Mouse (Mus musculus) stomach, embryonic 16.5 days (tissue): ENCODE data around the gene Snx32. TPM values are rescaled to one million over a fixed set of nuclear protein-coding genes. Genes with fewer than 3 reads are reported as not detected.

Experiments
- ATAC-seq: fragments of 200-750 bp; cut with Nextera tagmentation; 2 replicates; pipeline ENCODE4 v1.8.0; 2017; ENCODE audit warnings: moderate number of reproducible peaks, moderate TSS enrichment; ENCODE audit not compliant: insufficient read depth, low FRiP score
- H3K27ac ChIP-seq: fragments of 300-500 bp; sonication (generic); 2 replicates; pipeline ENCODE4 v1.5.1; 2014; ENCODE audit warnings: low read length
- H3K27me3 ChIP-seq: fragments of 300-500 bp; sonication (generic); 2 replicates; pipeline ENCODE4 v1.6.1; 2014; ENCODE audit warnings: low read length, control low read depth, mixed read lengths; ENCODE audit not compliant: control insufficient read depth, insufficient read depth
- H3K36me3 ChIP-seq: fragments of 300-500 bp; sonication (generic); 2 replicates; pipeline ENCODE4 v1.6.1; 2014; ENCODE audit warnings: low read length; ENCODE audit not compliant: control insufficient read depth, insufficient read depth
- H3K4me1 ChIP-seq: fragments of 300-500 bp; sonication (generic); 2 replicates; pipeline ENCODE4 v1.6.1; 2014; ENCODE audit warnings: low read length, control low read depth, mixed read lengths; ENCODE audit not compliant: control insufficient read depth, insufficient read depth
- H3K4me2 ChIP-seq: fragments of 300-500 bp; sonication (generic); 2 replicates; pipeline ENCODE4 v1.6.1; 2014; ENCODE audit warnings: low read depth, low read length, mixed read lengths
- H3K4me3 ChIP-seq: fragments of 300-500 bp; sonication (generic); replicated peaks from 2 replicates; pipeline ENCODE4 v1.5.1; 2014; ENCODE audit warnings: mild to moderate bottlenecking, low read length
- H3K9ac ChIP-seq: fragments of 300-500 bp; sonication (generic); 2 replicates; pipeline ENCODE4 v1.6.1; 2014; ENCODE audit warnings: low read length
- H3K9me3 ChIP-seq: fragments of 300-500 bp; sonication (generic); replicated peaks from 2 replicates; pipeline ENCODE4 v1.6.1; 2016; ENCODE audit warnings: low read length, control low read depth; ENCODE audit not compliant: control insufficient read depth
- WGBS: fragments of 180-500 bp; shearing (Covaris S2); extraction: QIAGEN DNeasy Blood & Tissue Kit; methylation state at CpG from one replicate; pipeline ENCODE4 v1.1.7; 2014; 5-methylcytosine and 5-hydroxymethylcytosine counted together
- polyA plus RNA-seq: library from polyadenylated mRNA; unstranded; fragments of >200 nt; fragmentation: Nextera tagmentation; extraction: Ambion mirVana; gene quantifications from 2 replicates; pipeline ENCODE4 v1.2.1, GENCODE M21; 2015

The Snx32 gene
- polyA plus RNA-seq, 1 experiment from 2014 or later, result 10.8 TPM

DNA sequence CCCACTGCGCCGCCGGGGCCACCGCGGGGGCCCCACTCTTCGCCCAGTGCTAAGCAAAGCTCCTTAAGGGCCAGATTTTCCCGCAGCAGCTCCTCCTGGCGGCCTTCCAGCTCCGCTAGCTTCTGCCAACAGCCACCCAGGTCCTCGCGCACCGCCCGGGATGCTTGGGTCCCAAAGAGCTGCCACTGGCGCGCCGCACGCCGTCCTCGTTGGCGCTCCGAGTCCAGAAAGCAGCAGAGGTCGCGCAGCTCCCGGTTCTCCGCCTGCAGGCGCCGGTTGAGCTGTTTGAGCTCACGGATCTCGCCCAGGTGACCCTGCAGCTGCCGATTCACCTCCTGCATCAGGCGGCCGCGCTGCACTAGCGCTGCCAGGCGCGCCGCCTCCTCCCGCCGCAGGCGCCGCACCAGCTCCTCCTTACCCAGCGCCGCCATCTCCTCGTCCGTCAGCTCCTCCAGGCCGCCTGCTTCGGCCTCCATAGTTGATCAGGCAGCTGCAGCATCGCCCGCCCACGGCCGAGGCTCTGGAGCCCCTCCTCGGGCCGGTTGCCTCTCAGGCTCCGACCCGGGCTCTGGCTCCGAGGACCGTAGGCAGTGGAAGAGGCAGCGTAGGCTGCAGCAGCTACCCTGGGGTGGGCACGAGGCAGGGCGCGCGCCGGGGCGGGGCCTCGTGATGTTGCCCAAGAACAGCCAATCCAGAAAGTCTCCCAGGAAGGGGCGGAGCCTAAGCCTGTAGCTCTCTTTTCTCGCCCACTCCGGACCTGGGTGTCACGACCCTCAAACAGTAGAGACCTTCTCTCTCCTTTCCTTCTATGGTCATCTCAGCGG, 53.2 kb downstream of the Snx32 start:
- WGBS, result under 1% methylated on average over 70 of the region's 70 CpGs
- Histone ChIP-seq H3K27me3 (no peaks in the 10 kb centered on the region), H3K9ac (peak overlapping the region; percentile 88), H3K4me2 (peak overlapping the region; percentile 83), H3K9me3 (no peaks in the 10 kb centered on the region), H3K4me1 (peaks cover 37% of the 10 kb centered on the region), H3K4me3 (peak overlapping the region; percentile 75), H3K36me3 (peaks cover 5% of the 10 kb centered on the region; the same call in 1 of the 2 replicates), H3K27ac (peak overlapping the region; percentile 91)
- peak; percentile 92 for ATAC-seq

GRCm38 (mm10) chr19:5456241-5456921, 54.0 kb downstream of the Snx32 start:
- no peak for ATAC-seq
- peak overlapping the region; percentile 75 for H3K4me3 ChIP-seq
- whole genome bisulfite sequencing, result 3% methylated on average over 26 of the region's 26 CpGs
- no peaks in the 10 kb centered on the region for H3K36me3 ChIP-seq
- H3K4me1 ChIP-seq, result peaks cover 35% of the 10 kb centered on the region
- no peaks in the 10 kb centered on the region for H3K9me3 ChIP-seq
- H3K27me3 ChIP-seq, result no peaks in the 10 kb centered on the region
- H3K27ac ChIP-seq, result peak overlapping the region; percentile 91
- peak overlapping the region; percentile 83 for H3K4me2 ChIP-seq
- H3K9ac ChIP-seq, result peak overlapping the region; percentile 88

DNA sequence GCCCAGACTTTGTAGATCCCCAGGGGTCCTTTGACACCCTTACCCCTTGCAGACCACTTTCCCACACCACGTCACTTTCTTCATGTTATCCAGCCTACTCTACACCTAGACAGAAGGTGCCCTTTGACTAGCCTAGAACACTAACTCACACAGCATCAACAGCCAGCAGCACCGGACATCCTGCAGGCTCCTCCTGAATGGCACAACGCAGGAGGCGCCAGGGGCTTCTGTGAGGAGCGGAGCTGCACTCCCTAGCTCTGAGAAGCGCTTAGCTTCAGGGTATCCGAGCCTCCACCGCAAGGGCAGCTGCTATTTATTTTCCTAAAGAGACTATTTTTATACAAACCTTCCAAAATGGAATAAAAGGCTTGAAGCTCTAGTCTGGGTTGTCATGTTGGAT, 54.8 kb downstream of the Snx32 start:
- no peaks in the 10 kb centered on the region for H3K9me3 ChIP-seq
- peak overlapping the region; percentile 88 for H3K9ac ChIP-seq
- H3K27me3 ChIP-seq, result no peaks in the 10 kb centered on the region
- ATAC-seq, result no peak
- no peak overlapping the region for H3K27ac ChIP-seq
- peaks cover 30% of the 10 kb centered on the region for H3K4me1 ChIP-seq
- H3K4me2 ChIP-seq, result peak overlapping the region; percentile 83
- H3K4me3 ChIP-seq, result peak overlapping the region; percentile 75
- no peaks in the 10 kb centered on the region for H3K36me3 ChIP-seq
- WGBS, result 55% methylated on average over 8 of the region's 8 CpGs

GRCm38 (mm10) chr19:5455037-5455436, 55.3 kb downstream of the Snx32 start:
- WGBS, result 75% methylated on average over 12 of the region's 12 CpGs
- H3K4me1 ChIP-seq, result peaks cover 29% of the 10 kb centered on the region
- peak overlapping the region; percentile 88; the same call in 1 of the 2 replicates for H3K9ac ChIP-seq
- peak overlapping the region; percentile 75 for H3K4me3 ChIP-seq
- H3K36me3 ChIP-seq, result no peaks in the 10 kb centered on the region
- peak overlapping the region; percentile 83 for H3K4me2 ChIP-seq
- H3K27me3 ChIP-seq, result peaks cover 2% of the 10 kb centered on the region
- no peak for ATAC-seq
- H3K27ac ChIP-seq, result no peak overlapping the region
- H3K9me3 ChIP-seq, result no peaks in the 10 kb centered on the region

DNA sequence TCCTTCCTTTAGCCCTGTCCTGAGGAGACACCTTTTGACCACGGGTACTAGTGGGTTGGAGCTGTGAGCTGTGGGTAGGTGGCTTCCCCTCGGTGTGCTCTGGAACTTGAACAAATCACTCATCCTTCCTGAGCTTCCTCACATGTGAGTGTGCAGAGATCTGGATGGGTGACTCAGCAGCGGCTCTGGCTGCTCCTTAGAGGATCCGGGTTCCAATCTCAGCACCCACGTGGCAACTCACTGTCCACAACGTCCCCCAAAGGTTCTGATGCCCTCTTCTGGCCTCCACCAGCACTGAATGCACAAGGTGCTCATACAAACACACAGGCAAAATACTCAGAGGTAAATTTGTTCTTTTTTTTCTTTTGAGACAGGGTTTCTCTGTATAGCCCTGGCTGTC, 58.6 kb downstream of the Snx32 start:
- Histone ChIP-seq H3K9ac (no peak overlapping the region), H3K4me3 (no peak overlapping the region), H3K4me2 (no peak overlapping the region), H3K36me3 (no peaks in the 10 kb centered on the region), H3K9me3 (no peaks in the 10 kb centered on the region), H3K27ac (no peak overlapping the region), H3K27me3 (peaks cover 32% of the 10 kb centered on the region), H3K4me1 (peaks cover 33% of the 10 kb centered on the region)
- ATAC-seq, result no peak
- WGBS, result 74% methylated on average over 6 of the region's 6 CpGs

DNA sequence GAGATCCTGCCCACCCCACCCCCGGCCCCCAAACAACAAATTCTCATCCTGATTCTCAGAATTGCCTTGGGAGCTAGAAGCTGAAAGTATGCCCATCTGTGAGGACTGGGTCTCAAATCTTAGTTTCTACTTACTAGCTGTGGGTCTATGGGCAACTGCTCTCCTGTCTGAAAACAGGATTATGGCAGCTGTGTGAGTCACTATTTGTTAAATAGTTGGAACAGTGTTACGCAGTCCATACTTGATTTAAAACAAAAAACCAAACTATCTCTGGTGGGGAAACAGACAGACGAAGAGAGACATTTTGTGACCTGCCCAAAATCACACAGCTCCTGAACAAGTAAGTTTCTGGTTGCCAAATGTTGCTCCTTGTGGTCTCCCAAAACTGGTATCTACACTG, 60.7 kb downstream of the Snx32 start:
- Histone ChIP-seq H3K4me1 (peaks cover 15% of the 10 kb centered on the region), H3K36me3 (no peaks in the 10 kb centered on the region), H3K4me2 (no peak overlapping the region), H3K9ac (no peak overlapping the region), H3K9me3 (no peaks in the 10 kb centered on the region), H3K4me3 (no peak overlapping the region), H3K27ac (no peak overlapping the region), H3K27me3 (peaks cover 36% of the 10 kb centered on the region)
- 69% methylated on average over 3 of the region's 3 CpGs for WGBS
- no peak for ATAC-seq

GRCm38 (mm10) chr19:5448354-5449150, 61.8 kb downstream of the Snx32 start:
- Histone ChIP-seq H3K4me1 (peaks cover 15% of the 10 kb centered on the region), H3K4me2 (peak overlapping the region; percentile 99), H3K36me3 (no peaks in the 10 kb centered on the region), H3K9me3 (no peaks in the 10 kb centered on the region), H3K4me3 (peak overlapping the region; percentile 57), H3K27ac (no peak overlapping the region), H3K27me3 (peaks cover 36% of the 10 kb centered on the region), H3K9ac (peak overlapping the region; percentile 30; the same call in 1 of the 2 replicates)
- WGBS, result 5% methylated on average over 36 of the region's 36 CpGs
- ATAC-seq, result no peak

GRCm38 (mm10) chr19:5447515-5448353, 62.6 kb downstream of the Snx32 start, which contains the start of gene Fosl1:
Gene Fosl1 (plus strand): TSS chr19:5447547.
- ATAC-seq, result peak; percentile 73
- H3K4me2 ChIP-seq, result peak within 1 kb of the TSS; percentile 99
- peak within 1 kb of the TSS; percentile 57 for H3K4me3 ChIP-seq
- peaks cover 15% of the 10 kb centered on the region for H3K4me1 ChIP-seq
- peak within 1 kb of the TSS; percentile 30 for H3K9ac ChIP-seq
- H3K27ac ChIP-seq, result no peak within 1 kb of the TSS
- no peaks in the 10 kb centered on the region for H3K36me3 ChIP-seq
- H3K9me3 ChIP-seq, result no peaks in the 10 kb centered on the region
- WGBS, result under 1% methylated on average over 70 of the region's 70 CpGs
- H3K27me3 ChIP-seq, result peaks cover 36% of the 10 kb centered on the region
